Mouse (Mus musculus) forebrain, embryonic 16.5 days (tissue): ENCODE results near the gene Lgi4. TPM values are rescaled to one million over a fixed set of nuclear protein-coding genes. Genes with fewer than 3 reads are reported as not detected.

ENCODE experiments used
- ATAC-seq: fragments of 200-750 bp; cut with Nextera tagmentation; 2 replicates; pipeline ENCODE4 v1.8.0; 2017; ENCODE audit warnings: mild to moderate bottlenecking, moderate library complexity
- H3K27ac ChIP-seq: fragments of 300-500 bp; sonication (generic); 2 replicates; pipeline ENCODE4 v1.5.1; 2014; ENCODE audit warnings: low read length, control low read depth
- H3K27me3 ChIP-seq: fragments of 300-500 bp; sonication (generic); replicated peaks from 2 replicates; pipeline ENCODE4 v1.6.1; 2014; ENCODE audit warnings: low read length; ENCODE audit not compliant: control insufficient read depth, insufficient read depth
- H3K36me3 ChIP-seq: fragments of 300-500 bp; sonication (generic); 2 replicates; pipeline ENCODE4 v1.6.1; 2014; ENCODE audit not compliant: control insufficient read depth, insufficient read depth
- H3K4me1 ChIP-seq: fragments of 300-500 bp; sonication (generic); replicated peaks from 2 replicates; pipeline ENCODE4 v1.6.1; 2014; ENCODE audit warnings: low read length; ENCODE audit not compliant: control insufficient read depth, insufficient read depth
- H3K4me2 ChIP-seq: fragments of 300-500 bp; sonication (generic); 2 replicates; pipeline ENCODE4 v1.6.1; 2014; ENCODE audit warnings: mild to moderate bottlenecking, low read length, control low read depth
- H3K4me3 ChIP-seq: fragments of 300-500 bp; sonication (generic); replicated peaks from 2 replicates; pipeline ENCODE4 v1.5.1; 2014; ENCODE audit warnings: mild to moderate bottlenecking, low read length, control low read depth
- H3K9ac ChIP-seq: fragments of 300-500 bp; sonication (generic); replicated peaks from 2 replicates; pipeline ENCODE4 v1.6.1; 2014; ENCODE audit warnings: low read depth, low read length, control low read depth
- H3K9me3 ChIP-seq: fragments of 300-500 bp; sonication (generic); 2 replicates; pipeline ENCODE4 v1.6.1; 2016; ENCODE audit warnings: low read length; ENCODE audit not compliant: control insufficient read depth
- WGBS: fragments of 180-500 bp; shearing (Covaris S2); extraction: QIAGEN DNeasy Blood & Tissue Kit; methylation state at CpG from one replicate; pipeline ENCODE4 v1.1.7; 2014; 5-methylcytosine and 5-hydroxymethylcytosine counted together
- polyA plus RNA-seq: library from polyadenylated mRNA; unstranded; fragments of >200 nt; fragmentation: Nextera tagmentation; extraction: Ambion mirVana; gene quantifications from 2 replicates; pipeline ENCODE4 v1.2.1, GENCODE M21; 2015

The Lgi4 gene
- polyA plus RNA-seq, 1 experiment from 2014 or later: 0.20 TPM

GRCm38 (mm10) chr7:31080611-31081010, 21.5 kb downstream of the Lgi4 start:
- Histone ChIP-seq H3K4me3 (no peak overlapping the region), H3K9me3 (no peaks in the 10 kb centered on the region), H3K4me2 (no peak overlapping the region), H3K9ac (no peak overlapping the region), H3K27ac (no peak overlapping the region), H3K36me3 (no peaks in the 10 kb centered on the region), H3K4me1 (no peaks in the 10 kb centered on the region), H3K27me3 (no peaks in the 10 kb centered on the region)
- ATAC-seq: no peak
- WGBS: 33% methylated on average over 3 of the region's 3 CpGs

- Histone ChIP-seq H3K4me2 (no peak overlapping the region), H3K9me3 (no peaks in the 10 kb centered on the region), H3K4me1 (no peaks in the 10 kb centered on the region), H3K9ac (no peak overlapping the region), H3K4me3 (no peak overlapping the region), H3K36me3 (no peaks in the 10 kb centered on the region), H3K27ac (no peak overlapping the region), H3K27me3 (no peaks in the 10 kb centered on the region)
- ATAC-seq: no peak
- 38% methylated on average over 1 of the region's 1 CpGs for WGBS
These were observed 22.0 kb downstream of the Lgi4 start for GRCm38 (mm10) chr7:31081106-31081505.

DNA sequence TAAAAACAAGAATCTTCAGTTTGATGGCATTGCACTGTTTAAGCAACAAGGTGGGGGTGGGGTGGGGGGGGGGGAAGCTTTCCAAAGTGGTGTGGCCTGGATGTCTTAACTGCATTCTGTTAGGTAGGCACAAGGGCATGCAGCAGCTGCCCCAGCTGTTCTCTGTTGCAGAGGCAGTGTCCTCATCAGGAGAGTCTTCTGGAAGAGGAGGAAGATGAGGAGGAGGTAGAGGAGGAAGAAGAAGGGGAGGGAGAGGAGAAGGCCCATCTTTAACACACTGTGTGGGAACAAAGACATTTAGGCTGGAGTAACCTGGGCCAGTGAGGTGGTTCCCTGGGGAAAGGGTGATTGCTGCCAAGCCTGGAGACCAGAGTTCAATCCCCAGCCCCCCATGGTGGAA, 23.0 kb downstream of the Lgi4 start:
- no peak overlapping the region for H3K4me2 ChIP-seq

GRCm38 (mm10) chr7:31082831-31083588, 23.9 kb downstream of the Lgi4 start:
- Histone ChIP-seq H3K27me3 (no peaks in the 10 kb centered on the region), H3K9me3 (no peaks in the 10 kb centered on the region), H3K4me1 (no peaks in the 10 kb centered on the region), H3K4me3 (no peak overlapping the region), H3K36me3 (no peaks in the 10 kb centered on the region), H3K27ac (no peak overlapping the region), H3K9ac (no peak overlapping the region), H3K4me2 (no peak overlapping the region)
- 64% methylated on average over 14 of the region's 14 CpGs for WGBS
- ATAC-seq: no peak

More for the DNA sequence above, 23.0 kb downstream of the Lgi4 start:
- no peak overlapping the region for H3K9ac ChIP-seq
- ATAC-seq: no peak
- H3K9me3 ChIP-seq: no peaks in the 10 kb centered on the region
- H3K4me1 ChIP-seq: no peaks in the 10 kb centered on the region
- no peak overlapping the region for H3K27ac ChIP-seq
- H3K36me3 ChIP-seq: no peaks in the 10 kb centered on the region
- H3K4me3 ChIP-seq: no peak overlapping the region
- H3K27me3 ChIP-seq: no peaks in the 10 kb centered on the region

DNA sequence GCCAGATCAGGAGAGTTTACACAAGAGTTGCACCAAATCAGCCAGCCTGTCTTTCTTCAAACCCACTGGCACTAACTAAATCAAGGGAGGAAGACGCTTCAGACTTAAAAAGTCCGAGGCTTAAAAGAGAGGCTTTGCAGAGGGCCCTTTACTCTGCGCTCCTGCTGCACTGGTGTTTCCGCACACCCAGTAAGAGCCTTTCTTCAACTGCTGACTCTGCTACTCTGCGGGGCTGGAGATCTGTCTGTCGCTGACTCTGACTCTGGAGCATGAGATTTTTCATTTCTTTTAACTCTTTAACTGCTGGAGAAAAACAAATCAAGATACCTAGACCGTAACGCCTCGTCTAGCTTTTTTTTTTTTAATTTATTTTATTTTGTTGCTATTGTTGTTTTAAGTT, 25.0 kb downstream of the Lgi4 start:
- Histone ChIP-seq H3K36me3 (no peaks in the 10 kb centered on the region), H3K27ac (no peak overlapping the region), H3K4me3 (no peak overlapping the region), H3K9me3 (no peaks in the 10 kb centered on the region), H3K4me1 (no peaks in the 10 kb centered on the region), H3K27me3 (no peaks in the 10 kb centered on the region), H3K4me2 (no peak overlapping the region), H3K9ac (no peak overlapping the region)
- WGBS: 52% methylated on average over 9 of the region's 9 CpGs
- ATAC-seq: no peak

DNA sequence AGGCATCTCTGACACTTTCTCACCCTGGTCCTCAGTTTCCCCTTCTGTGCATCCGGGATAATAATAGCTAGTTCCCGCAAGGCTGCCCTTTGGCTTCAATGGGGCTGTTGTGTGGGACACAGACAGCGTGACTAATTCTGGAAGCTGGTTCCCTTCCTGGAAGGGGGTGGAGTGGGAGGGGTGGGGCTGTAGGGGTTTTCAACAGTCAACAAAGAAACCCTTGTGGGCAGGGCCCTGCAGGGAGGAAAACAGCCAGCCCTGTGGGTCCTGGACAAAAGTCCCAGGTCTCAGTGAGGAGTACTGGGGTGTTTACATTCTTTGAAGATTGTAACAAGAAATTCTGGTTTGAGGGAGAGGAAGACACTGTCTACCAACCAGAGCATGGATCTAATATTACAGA, 26.0 kb downstream of the Lgi4 start:
- no peak overlapping the region for H3K4me3 ChIP-seq
- no peak for ATAC-seq
- 9% methylated on average over 3 of the region's 3 CpGs for WGBS
- H3K4me1 ChIP-seq: no peaks in the 10 kb centered on the region
- H3K9ac ChIP-seq: no peak overlapping the region
- no peaks in the 10 kb centered on the region for H3K9me3 ChIP-seq
- H3K27ac ChIP-seq: no peak overlapping the region
- H3K36me3 ChIP-seq: no peaks in the 10 kb centered on the region
- no peaks in the 10 kb centered on the region for H3K27me3 ChIP-seq
- no peak overlapping the region for H3K4me2 ChIP-seq

GRCm38 (mm10) chr7:31086175-31086755, 27.1 kb downstream of the Lgi4 start:
- ATAC-seq: no peak

GRCm38 (mm10) chr7:31087262-31087661, 28.1 kb downstream of the Lgi4 start:
- no peak for ATAC-seq
- Histone ChIP-seq H3K4me1 (no peaks in the 10 kb centered on the region), H3K36me3 (no peaks in the 10 kb centered on the region), H3K9ac (no peak overlapping the region), H3K4me2 (no peak overlapping the region), H3K4me3 (no peak overlapping the region), H3K27me3 (no peaks in the 10 kb centered on the region; the same call in 1 of the 2 replicates), H3K9me3 (no peaks in the 10 kb centered on the region), H3K27ac (no peak overlapping the region)
- 65% methylated on average over 2 of the region's 2 CpGs for WGBS

More at GRCm38 (mm10) chr7:31086175-31086755, 27.1 kb downstream of the Lgi4 start:
- Histone ChIP-seq H3K4me2 (no peak overlapping the region), H3K9ac (no peak overlapping the region), H3K9me3 (no peaks in the 10 kb centered on the region), H3K4me3 (no peak overlapping the region), H3K36me3 (no peaks in the 10 kb centered on the region), H3K27me3 (no peaks in the 10 kb centered on the region), H3K27ac (no peak overlapping the region), H3K4me1 (no peaks in the 10 kb centered on the region)
- 92% methylated on average over 9 of the region's 9 CpGs for WGBS

GRCm38 (mm10) chr7:31088206-31088605, 29.1 kb downstream of the Lgi4 start:
- H3K9me3 ChIP-seq: no peaks in the 10 kb centered on the region
- no peak overlapping the region for H3K4me3 ChIP-seq
- no peaks in the 10 kb centered on the region for H3K4me1 ChIP-seq
- H3K4me2 ChIP-seq: no peak overlapping the region
- H3K36me3 ChIP-seq: no peaks in the 10 kb centered on the region
- H3K9ac ChIP-seq: no peak overlapping the region
- no peak for ATAC-seq
- H3K27me3 ChIP-seq: no peaks in the 10 kb centered on the region; the same call in 1 of the 2 replicates
- 67% methylated on average over 3 of the region's 3 CpGs for WGBS
- H3K27ac ChIP-seq: no peak overlapping the region
